Mouse (Mus musculus): Measurements from ENCODE around the gene Zmynd15.
"Not testable (repeated sequence)": the region's sequence is repeated elsewhere in the genome, so short reads cannot be mapped to it uniquely, and the experiment has no call there.

Gene Zmynd15

GRCm38 (mm10) chr11:70458688-70459600 is at the start of gene Zmynd15:
TSS of gene Zmynd15 (plus strand) at chr11:70459433.
- DNase-seq = peak; percentile 50

GRCm38 (mm10) chr11:70409594-70410296 is 49.5 kb upstream of the Zmynd15 start, which contains the start of gene Pelp1:
TSS of gene Pelp1 (minus strand) at chr11:70410031.
- DNase-seq = peak; percentile 85

- no peak for DNase-seq
These were observed 49.0 kb upstream of the Zmynd15 start for GRCm38 (mm10) chr11:70410297-70410643.

- no peak for DNase-seq
These were observed 46.6 kb upstream of the Zmynd15 start for GRCm38 (mm10) chr11:70412591-70412990.

- peak; percentile 92 for DNase-seq
These were observed 45.3 kb upstream of the Zmynd15 start for GRCm38 (mm10) chr11:70413961-70414360.

GRCm38 (mm10) chr11:70418199-70418598 is 41.0 kb upstream of the Zmynd15 start:
- no peak for DNase-seq

- no peak for DNase-seq
These were observed 39.7 kb upstream of the Zmynd15 start for GRCm38 (mm10) chr11:70419486-70419885.

- not testable (repeated sequence) for DNase-seq
These were observed 32.6 kb upstream of the Zmynd15 start for GRCm38 (mm10) chr11:70426598-70426997.

- DNase-seq = no peak
These were observed 27.7 kb upstream of the Zmynd15 start for GRCm38 (mm10) chr11:70431574-70431973.

GRCm38 (mm10) chr11:70432048-70432894 is 27.0 kb upstream of the Zmynd15 start, which contains the start of gene Arrb2:
TSS of gene Arrb2 (plus strand) at chr11:70432635.
- DNase-seq = peak; percentile 98

GRCm38 (mm10) chr11:70432895-70433568 is 26.2 kb upstream of the Zmynd15 start:
- peak; percentile 51 for DNase-seq

- DNase-seq = no peak
These were observed 25.7 kb upstream of the Zmynd15 start for GRCm38 (mm10) chr11:70433569-70433943.

- DNase-seq = no peak
These were observed 25.3 kb upstream of the Zmynd15 start for GRCm38 (mm10) chr11:70433951-70434350.

- DNase-seq = no peak
These were observed 23.8 kb upstream of the Zmynd15 start for GRCm38 (mm10) chr11:70435476-70435875.

- DNase-seq = no peak
These were observed 21.8 kb upstream of the Zmynd15 start for GRCm38 (mm10) chr11:70437426-70437825.

GRCm38 (mm10) chr11:70438728-70439374 is 20.4 kb upstream of the Zmynd15 start:
- DNase-seq = no peak

- no peak for DNase-seq
These were observed 18.6 kb upstream of the Zmynd15 start for GRCm38 (mm10) chr11:70440637-70441036.

- no peak for DNase-seq
These were observed 17.4 kb upstream of the Zmynd15 start for GRCm38 (mm10) chr11:70441882-70442281.

GRCm38 (mm10) chr11:70443964-70444363 is 15.3 kb upstream of the Zmynd15 start:
- no peak for DNase-seq

- DNase-seq = peak; percentile 70
These were observed 14.6 kb upstream of the Zmynd15 start for GRCm38 (mm10) chr11:70444667-70445066.

- DNase-seq = no peak
These were observed 12.5 kb upstream of the Zmynd15 start for GRCm38 (mm10) chr11:70446756-70447155.

GRCm38 (mm10) chr11:70447373-70447772 is 11.9 kb upstream of the Zmynd15 start:
- DNase-seq = no peak

Data from lung, postnatal 36 days (tissue).